ENCODE assay signal across 10 mouse cellular contexts in the genomic region with DNA sequence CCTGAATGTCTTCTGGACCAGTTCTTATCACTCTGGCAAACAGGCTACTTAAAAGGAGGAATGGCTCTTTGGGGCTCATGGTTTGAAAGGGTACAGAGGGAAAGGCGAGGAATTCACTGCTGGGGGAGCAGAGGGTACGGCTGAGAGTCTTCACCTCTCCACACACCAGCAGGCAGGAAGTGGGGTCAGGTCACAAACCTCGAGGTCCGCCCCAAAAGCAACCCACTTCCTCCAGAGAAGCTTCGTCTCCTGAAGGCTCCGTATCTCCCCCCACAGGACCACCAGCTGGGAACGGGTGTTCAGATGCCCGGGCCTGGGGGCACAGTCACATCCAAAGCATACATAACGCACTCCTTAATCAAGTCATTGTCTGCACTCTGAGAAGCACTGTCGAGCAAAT.
A peak's percentile ranks its signal among the peaks of the same experiment; 100 is the strongest.
DNase-seq lines count a peak whose midpoint lies in the region; ATAC-seq and TF ChIP-seq lines count a peak whose summit lies in the region.
"Had no signal": no experiment of that assay in that cellular context is flagged by ENCODE, and none has a peak within 500 bp of the region (broad histone marks: within the 10 kb centered on the region; RNA-seq: fewer than 3 reads in every experiment).

No protein-coding gene starts in this region.

- H3K27ac ChIP-seq in hindbrain, embryonic 11.5 days (ENCODE audit: low read depth, low read length) = no peak overlapping the region
- H3K27ac ChIP-seq in hindbrain, embryonic 16.5 days (ENCODE audit: low read depth, low read length) = no peak overlapping the region
- H3K27ac ChIP-seq in liver, postnatal 0 days (ENCODE audit: low read depth) = peak overlapping the region; percentile 41; the same call in 1 of the 2 replicates
- H3K27ac ChIP-seq: midbrain, embryonic 13.5 days had no signal

- DNase-seq in hindbrain, embryonic 11.5 days (ENCODE audit: low spot score) = peak; percentile 15
- DNase-seq in CD8-positive naive resting alpha-beta T cell, adult 2 months (ENCODE audit: low read depth in 2 of 2, low spot score in 2 of 2) = peak; percentile 49 to 64
- DNase-seq in liver, postnatal 0 days = peak; percentile 21
- DNase-seq in thymus, adult 18-20 months = peak; percentile 69 to 77
- DNase-seq in cerebellum, adult 11-12 months = no peak
- no peak for DNase-seq in right cerebral cortex, adult 18-20 months
- no peak for DNase-seq in urinary bladder, postnatal 36 days (ENCODE audit: low spot score in 2 of 2)

- ATAC-seq in hindbrain, embryonic 11.5 days (ENCODE audit: low FRiP score) = no peak
- no peak for ATAC-seq in hindbrain, embryonic 16.5 days
- ATAC-seq in liver, postnatal 0 days = no peak
- ATAC-seq: midbrain, embryonic 13.5 days had no signal

- H3K36me3 ChIP-seq in hindbrain, embryonic 11.5 days (ENCODE audit: control insufficient read depth, insufficient read depth, low read length) = no peaks in the 10 kb centered on the region
- H3K36me3 ChIP-seq in hindbrain, embryonic 16.5 days (ENCODE audit: control insufficient read depth, insufficient read depth, low read length) = no peaks in the 10 kb centered on the region
- no peaks in the 10 kb centered on the region for H3K36me3 ChIP-seq in liver, postnatal 0 days (replicated peaks; ENCODE audit: insufficient read depth, low read length)
- H3K36me3 ChIP-seq: midbrain, embryonic 13.5 days had no signal

- H3K9ac ChIP-seq in hindbrain, embryonic 11.5 days (ENCODE audit: low read depth, low read length) = no peak overlapping the region
- H3K9ac ChIP-seq in hindbrain, embryonic 16.5 days (ENCODE audit: low read depth, low read length) = no peak overlapping the region
- H3K9ac ChIP-seq in liver, postnatal 0 days (replicated peaks) = no peak overlapping the region
- H3K9ac ChIP-seq: midbrain, embryonic 13.5 days had no signal

- H3K4me2 ChIP-seq in hindbrain, embryonic 11.5 days (replicated peaks; ENCODE audit: low read depth, low read length) = no peak overlapping the region
- no peak overlapping the region for H3K4me2 ChIP-seq in hindbrain, embryonic 16.5 days (ENCODE audit: low read length)
- H3K4me2 ChIP-seq in liver, postnatal 0 days (ENCODE audit: low read depth, low read length) = peak overlapping the region; percentile 64
- H3K4me2 ChIP-seq: heart, embryonic 11.5 days; midbrain, embryonic 13.5 days had no signal

- TF ChIP-seq CTCF in liver, postnatal 0 days (IDR thresholded peaks at IDR 0.05; ENCODE audit: low read depth) = no peak

- no peaks in the 10 kb centered on the region; the same call in 1 of the 2 replicates for H3K4me1 ChIP-seq in hindbrain, embryonic 11.5 days (replicated peaks; ENCODE audit: control insufficient read depth, insufficient read depth, low read length)
- H3K4me1 ChIP-seq in hindbrain, embryonic 16.5 days (ENCODE audit: control insufficient read depth, insufficient read depth, low read depth, low read length) = no peaks in the 10 kb centered on the region
- peaks cover 20% of the 10 kb centered on the region for H3K4me1 ChIP-seq in liver, postnatal 0 days (ENCODE audit: insufficient read depth)

- H3K9me3 ChIP-seq in hindbrain, embryonic 11.5 days (ENCODE audit: control insufficient read depth, low read length) = no peaks in the 10 kb centered on the region
- H3K9me3 ChIP-seq in hindbrain, embryonic 16.5 days (ENCODE audit: control insufficient read depth, low read length) = no peaks in the 10 kb centered on the region
- no peaks in the 10 kb centered on the region for H3K9me3 ChIP-seq in liver, postnatal 0 days (ENCODE audit: low read length)
- H3K9me3 ChIP-seq: midbrain, embryonic 13.5 days had no signal

- no peak overlapping the region for H3K4me3 ChIP-seq in hindbrain, embryonic 11.5 days (ENCODE audit: low read depth, low read length)
- no peak overlapping the region for H3K4me3 ChIP-seq in hindbrain, embryonic 16.5 days (ENCODE audit: low read length)
- no peak overlapping the region for H3K4me3 ChIP-seq in liver, postnatal 0 days (ENCODE audit: low read depth, low read length)
- H3K4me3 ChIP-seq: midbrain, embryonic 13.5 days had no signal

- no peak for TF ChIP-seq EP300 in liver, postnatal 0 days (IDR thresholded peaks at IDR 0.05; ENCODE audit: low read depth)

- WGBS in hindbrain, embryonic 11.5 days = 41% methylated on average over 10 of the region's 10 CpGs
- 42% methylated on average over 10 of the region's 10 CpGs for whole genome bisulfite sequencing in hindbrain, embryonic 16.5 days
- WGBS in liver, postnatal 0 days (ENCODE audit: insufficient replicate concordance) = 32% methylated on average over 10 of the region's 10 CpGs

- no peaks in the 10 kb centered on the region for H3K27me3 ChIP-seq in hindbrain, embryonic 11.5 days (ENCODE audit: control insufficient read depth, insufficient read depth, low read length)
- no peaks in the 10 kb centered on the region for H3K27me3 ChIP-seq in hindbrain, embryonic 16.5 days (replicated peaks; ENCODE audit: control insufficient read depth, insufficient read depth, low read length)
- no peaks in the 10 kb centered on the region for H3K27me3 ChIP-seq in liver, postnatal 0 days (ENCODE audit: insufficient read depth, low read length)
- H3K27me3 ChIP-seq: midbrain, embryonic 13.5 days had no signal

Comparison
In these comparisons a context has a peak if more than half of its experiments do, and no peak if none do; other contexts are left out.
1. DNase-seq: peak in hindbrain, embryonic 11.5 days (single experiment), CD8-positive naive resting alpha-beta T cell, adult 2 months (2 of 2), liver, postnatal 0 days (single experiment) and thymus, adult 18-20 months (2 of 2); none in cerebellum, adult 11-12 months (single experiment), right cerebral cortex, adult 18-20 months (single experiment) and urinary bladder, postnatal 36 days (0 of 2).